Mouse (Mus musculus) gastrocnemius, postnatal 10 days (tissue): ENCODE measurements around the gene Brsk1. TPM values are rescaled to one million over a fixed set of nuclear protein-coding genes. Genes with fewer than 3 reads are reported as not detected.

Experiments used
- DNase-seq: peaks from one replicate; pipeline ENCODE4 v3.0.0; 2021; ENCODE audit warnings: mixed read lengths
- total RNA-seq, 2 experiments: library from RNA; stranded (reverse); gene quantifications; 2 replicates each; pipeline ENCODE4 v1.2.3; 2021

The Brsk1 gene
- total RNA-seq, 2 experiments from 2014 or later = 3.3 to 4.6 TPM

DNA sequence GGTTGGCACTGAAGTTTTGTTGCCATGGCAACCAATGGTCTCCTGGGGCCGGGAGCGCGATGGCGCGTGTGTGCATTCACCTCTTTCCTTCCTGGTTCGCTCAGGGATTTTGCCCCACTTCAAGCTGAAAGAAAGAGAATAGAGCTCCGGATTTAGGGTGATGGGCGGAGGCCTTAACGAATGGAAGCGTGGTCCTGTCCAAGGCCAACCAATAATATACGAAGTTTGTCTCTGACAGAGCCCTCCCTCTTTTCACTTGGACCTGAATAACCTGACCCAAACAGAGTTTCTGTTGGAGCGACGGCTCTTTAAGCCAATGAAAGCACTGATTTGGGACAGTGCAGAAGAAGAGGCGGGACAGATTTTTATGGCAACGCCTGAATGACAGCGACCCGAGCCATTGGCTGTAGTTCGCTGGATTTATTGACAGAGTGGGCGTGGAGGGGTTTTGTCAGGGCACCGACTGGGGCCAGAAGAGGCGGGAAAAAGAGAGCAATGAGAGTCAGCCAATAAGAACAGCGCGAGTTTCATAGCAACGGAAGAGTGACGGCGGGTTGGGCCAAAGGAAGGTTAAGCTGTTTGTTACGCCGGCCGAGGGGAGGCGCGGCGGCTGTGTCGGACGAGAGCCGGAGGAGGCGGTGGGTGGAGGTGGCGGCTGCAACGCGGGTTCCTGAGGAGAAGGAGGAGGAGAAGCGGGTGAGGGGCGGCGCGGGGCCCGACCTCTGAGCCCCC lies 49.3 kb downstream of the Brsk1 start, which contains the start of gene Kmt5c:
Gene Kmt5c (plus strand): TSS at position 572 of the 732 bp plus-strand sequence.
- DNase-seq = peak; percentile 90

DNA sequence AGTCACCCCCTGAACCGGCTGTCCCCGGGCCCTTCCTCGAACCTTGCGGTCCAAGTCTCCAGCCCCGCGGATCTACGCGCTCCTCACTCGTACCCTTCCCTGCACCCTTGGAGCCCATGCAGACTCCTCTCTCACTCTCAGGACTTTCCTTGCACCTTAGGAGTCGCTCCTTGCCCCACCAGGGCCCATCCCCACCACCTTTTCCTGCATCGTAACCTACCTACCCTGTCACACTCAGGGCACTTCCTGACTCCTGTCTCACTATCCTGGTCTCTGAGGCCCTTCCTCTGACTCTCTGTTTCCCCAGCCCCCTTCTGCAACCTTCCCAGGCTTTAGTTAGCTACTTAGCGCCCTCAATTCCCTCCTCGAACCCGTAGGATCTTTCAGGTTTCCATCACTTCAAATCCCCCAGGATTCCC lies 49.9 kb downstream of the Brsk1 start:
- DNase-seq = no peak

DNA sequence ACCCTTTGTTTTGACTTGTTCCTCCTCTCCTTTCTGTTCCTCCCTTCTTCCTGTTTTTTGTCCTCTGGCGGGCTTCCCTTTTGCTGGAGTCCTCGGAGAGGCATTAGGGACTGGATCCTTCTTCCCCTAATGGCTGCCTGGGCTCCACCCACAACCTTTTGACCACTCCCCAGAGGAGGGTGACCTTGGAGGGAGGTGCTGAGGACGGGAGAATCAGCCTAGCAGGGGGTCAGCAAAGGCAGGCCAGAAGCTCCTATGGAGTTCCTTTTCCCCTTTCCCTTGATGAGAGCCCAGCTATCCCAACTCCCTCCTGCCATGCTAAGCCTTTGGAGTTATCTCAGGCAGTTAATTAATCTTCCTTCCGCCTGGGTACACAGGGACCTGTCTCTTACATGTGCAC lies 50.7 kb downstream of the Brsk1 start:
- peak; percentile 52 for DNase-seq

DNA sequence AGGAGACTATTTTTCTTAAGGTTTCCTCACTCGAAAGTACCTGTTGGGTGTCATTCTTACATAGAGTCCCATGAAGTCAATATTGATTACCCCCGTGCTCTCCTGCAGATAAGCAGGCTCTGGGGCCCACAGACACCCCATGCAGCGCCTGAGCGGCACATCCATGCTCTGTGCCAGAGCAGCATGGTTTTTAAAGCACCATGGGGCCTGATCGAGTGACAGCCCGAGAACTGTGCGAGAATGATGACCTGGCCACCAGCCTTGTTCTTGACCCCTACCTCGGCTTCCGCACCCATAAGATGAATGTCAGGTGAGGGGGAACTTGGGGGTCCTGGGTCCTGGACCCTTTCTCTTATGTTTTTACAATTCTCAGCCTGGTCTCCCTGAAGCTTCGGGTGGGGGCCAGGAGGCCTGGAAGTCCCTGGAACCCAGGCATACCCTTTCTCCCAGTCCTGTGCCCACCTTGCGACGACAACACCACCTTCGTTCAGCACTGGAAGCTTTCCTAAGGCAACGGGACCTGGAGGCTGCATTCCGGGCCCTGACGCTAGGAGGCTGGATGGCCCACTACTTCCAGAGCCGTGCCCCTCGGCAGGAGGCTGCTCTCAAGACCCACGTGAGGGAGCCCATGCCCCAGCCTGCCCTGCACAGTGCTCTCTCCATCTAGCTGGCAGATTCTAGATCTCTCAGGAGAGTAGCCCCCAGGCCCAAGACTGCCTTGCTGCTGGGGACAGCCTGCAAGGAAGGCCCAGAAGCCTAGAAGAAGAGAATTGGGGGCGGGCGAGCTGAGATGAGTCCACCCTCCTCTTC lies 51.5 kb downstream of the Brsk1 start:
- no peak for DNase-seq

DNA sequence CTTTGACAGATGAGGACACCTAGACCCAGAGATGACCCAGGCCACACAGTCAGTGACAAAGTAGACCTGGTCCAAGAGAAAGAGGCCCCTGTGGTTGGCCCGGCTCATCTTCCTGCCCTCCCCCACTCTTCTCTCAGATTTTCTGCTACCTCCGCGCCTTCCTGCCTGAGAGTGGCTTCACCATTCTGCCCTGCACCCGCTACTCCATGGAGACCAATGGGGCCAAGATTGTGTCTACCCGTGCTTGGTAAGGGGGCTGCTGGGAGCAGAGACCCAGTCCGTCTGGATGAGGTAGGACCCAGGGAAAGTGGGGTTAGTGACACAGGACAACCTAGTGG lies 52.0 kb downstream of the Brsk1 start:
- no peak for DNase-seq

DNA sequence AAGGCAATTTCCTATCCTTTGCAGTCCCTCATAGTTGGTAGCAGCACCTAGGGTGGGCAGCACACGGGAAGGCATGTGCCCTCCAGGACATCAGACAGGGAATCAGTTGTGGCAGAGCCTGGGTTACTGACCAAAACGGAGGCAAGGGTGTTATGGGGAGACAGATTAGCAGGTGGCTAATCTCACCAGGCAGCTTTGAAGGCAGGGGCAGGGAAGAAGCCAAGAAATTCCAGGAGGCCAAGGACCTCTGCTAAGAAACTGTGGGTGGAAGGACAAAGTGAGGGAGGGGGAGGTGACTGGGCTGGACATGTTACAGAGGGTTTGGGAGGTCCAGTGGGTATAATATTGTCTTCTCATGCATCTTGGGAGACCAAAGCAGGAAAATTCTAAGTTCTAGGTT lies 53.0 kb downstream of the Brsk1 start:
- DNase-seq = no peak

DNA sequence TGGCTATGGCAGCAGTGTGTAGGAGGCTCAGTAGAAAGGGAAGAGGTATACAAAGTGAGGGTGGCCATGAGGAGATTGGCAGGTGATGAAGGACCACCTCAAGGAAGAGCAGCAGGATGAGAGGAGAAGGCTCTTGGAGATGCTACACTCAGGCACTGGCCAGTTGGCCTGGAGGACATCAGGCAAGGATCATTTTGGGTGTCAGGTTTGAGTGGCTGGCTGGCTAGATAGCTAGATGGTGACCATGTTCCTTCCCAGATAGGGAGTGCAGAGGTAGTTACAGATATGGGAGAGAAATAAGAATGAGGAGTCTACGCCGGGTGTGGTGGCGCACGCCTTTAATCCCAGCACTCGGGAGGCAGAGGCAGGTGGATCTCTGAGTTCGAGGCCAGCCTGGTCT lies 54.5 kb downstream of the Brsk1 start:
- DNase-seq = no peak

DNA sequence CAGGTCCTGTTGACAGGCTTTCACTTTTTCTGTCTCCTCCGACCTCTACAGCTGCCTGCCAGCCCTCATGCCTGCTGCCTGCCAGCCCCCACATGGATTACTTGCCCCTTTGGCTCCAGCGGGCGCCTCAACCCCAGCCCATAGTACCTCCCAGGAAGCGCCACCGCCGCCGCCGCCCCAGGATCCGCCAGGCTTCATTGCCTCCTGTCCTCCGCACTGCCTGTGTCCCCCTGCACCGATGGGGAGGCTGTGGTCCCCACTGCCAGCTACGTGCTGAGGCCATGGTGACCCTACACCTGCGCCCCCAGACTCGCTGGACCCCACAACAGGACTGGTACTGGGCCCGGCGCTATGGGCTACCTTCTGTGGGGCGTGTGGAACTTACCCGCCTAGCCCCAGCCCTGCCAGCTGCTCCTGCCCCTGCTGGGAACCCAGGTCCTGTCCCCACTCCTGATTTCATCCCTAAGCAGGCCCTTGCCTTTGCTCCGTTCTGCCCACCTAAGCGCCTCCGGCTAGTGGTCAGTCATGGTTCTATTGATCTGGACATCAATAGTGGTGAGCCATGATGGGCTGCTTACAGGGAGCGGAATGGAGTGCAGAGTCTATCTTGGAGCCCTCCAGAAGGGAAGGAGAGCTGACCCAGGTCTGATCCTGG lies 56.0 kb downstream of the Brsk1 start:
- no peak for DNase-seq

DNA sequence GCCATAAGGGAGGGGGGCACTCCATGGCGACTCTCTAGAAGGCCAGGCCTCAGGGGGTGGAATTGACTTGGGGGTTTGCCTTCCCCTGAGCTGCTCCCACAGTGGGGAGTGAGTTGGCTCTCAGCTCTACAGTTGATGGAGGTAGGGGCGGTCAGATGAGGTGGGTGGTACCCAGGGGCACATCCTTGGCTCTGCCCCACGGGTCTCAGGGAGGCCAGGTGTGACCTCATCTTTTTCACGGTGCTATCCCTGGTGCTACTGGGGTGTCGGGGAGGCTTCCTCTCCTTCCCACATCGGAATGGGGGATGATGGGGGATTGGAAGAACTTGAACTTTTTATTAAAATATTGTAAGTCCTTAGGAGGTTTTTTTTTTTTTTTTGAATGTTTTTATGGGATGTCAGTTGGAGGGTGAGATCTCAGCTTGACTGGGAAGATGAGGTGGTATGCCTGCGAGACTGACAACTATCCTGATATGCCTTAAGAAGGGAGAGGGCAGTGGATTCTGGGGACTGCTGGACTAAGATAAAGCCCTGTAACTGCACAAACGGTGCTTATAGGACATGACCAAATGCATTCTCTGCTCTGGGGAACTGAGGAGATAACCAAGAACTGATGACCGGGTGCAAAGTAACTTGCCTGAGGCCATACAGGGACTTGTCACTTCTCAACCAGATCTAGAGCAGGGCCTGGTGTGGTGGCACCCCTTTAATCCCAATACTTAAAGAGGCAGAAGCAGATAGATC lies 56.9 kb downstream of the Brsk1 start:
- no peak for DNase-seq

DNA sequence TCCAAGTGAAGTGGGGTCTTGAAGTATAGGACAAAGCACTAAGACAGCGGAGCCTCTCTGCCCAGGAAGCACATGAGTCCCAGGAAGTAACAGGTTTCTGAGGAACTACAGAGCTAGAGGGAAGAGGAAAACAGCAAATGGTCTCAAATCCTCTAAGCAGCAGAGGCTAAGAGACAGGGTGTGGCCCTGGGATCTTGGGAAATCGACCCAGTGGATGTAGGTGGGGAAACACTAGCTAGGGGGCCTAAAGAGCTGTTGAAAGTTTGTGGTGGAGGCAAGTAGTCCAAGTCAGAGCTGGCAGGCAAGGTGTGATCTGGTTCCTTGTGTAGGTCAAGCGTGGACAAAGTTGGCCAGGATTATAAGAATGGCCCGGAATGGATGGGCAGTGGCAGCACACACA lies 57.9 kb downstream of the Brsk1 start:
- DNase-seq = no peak

DNA sequence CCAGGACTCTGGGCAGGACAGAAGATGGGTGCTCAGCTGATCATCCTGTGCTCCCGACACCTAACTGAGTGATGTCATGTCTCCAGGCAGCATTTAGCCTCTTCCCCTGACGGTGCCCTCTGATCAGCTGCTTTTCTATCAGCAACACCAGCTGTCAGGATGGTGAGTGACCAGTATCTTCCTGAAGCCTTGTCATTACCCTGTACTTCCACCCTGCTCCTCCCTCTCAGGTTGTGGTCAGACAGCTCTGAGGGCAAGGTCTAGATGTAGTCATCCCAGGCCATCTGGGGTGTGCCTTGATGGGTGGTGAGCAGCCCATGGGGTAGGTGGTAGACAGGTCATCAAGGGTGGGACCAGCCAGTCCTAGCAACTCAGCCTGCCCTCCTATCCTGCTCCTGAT lies 58.8 kb downstream of the Brsk1 start:
- DNase-seq = no peak

DNA sequence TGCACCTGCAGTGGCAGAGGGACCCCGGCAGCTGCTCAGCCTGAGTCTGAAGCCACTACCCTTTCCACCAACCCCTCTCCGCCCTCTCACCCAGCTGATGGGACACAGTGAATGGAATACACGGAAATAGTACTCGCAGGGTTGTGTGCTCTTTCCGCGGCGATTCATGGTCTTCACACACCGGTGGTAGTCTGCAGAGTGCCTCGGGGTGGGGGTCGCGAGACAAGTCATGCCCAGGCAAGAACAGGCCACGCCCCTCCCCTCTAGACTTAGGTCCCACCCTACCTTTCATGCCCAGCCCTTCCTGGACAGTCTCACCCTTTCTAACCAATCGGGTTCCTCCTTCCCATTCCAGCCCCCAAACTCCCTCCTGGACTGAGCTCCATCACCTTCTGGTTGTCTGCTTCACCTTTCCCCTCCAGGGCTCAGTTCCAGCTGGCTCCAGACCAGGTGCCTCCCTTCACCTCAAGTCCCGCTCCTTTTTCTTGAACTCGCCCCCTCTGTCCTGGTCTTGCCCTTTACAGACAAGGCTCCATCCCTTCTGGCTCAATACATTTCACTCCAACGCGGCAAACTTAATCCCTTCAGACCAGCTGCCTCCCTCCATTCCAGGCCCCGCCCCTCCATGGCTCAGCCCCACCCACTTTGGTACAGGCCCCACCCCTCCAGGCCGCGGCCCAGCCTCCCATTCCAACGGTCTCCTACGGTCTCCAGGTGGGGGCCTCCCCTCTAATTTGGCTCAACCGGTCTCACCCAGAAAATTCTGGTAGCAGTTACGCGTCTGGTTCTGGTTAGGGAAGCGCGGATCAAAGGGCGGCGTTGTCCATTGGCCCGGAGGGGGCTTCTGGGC lies 61.8 kb downstream of the Brsk1 start:
- DNase-seq = peak; percentile 58

DNA sequence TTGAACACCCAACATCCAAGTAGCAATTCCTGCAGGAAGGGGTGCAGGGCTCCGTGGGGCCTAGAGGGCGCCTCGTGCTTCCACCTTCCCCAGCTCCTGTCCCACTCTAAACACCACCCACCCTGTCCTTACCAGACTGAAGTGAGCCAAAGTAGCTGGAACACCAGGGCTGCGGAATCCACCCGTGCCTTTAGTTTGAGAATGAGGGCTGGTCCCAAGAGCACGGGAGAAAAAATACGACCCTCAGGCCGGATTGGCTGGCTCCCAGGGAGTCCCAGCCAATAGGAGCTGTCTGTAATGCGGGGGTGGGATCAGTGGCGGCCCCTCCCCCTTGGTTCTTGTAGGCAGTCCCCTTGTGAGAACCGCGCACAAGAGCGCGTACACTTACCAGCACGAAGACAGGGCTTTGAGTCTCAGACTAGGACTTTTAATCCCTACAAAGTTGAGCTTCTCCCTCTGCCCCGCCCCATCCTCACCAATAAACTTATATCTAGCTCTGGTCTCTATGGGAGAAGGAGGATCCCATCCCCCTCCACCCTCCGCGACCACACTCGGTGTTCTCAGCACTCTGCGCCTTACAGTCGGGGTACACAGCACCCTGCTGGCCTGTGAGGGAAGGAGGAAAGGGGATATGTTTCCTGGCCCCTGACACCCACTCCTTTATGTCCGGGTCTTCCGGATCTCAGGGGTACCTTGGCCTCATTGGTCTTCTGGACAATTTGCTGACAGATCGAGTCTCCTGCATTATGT lies 62.6 kb downstream of the Brsk1 start, which contains the start of gene Cox6b2:
Gene Cox6b2 (minus strand): TSS at position 274 of the 750 bp plus-strand sequence.
- peak; percentile 66 for DNase-seq

DNA sequence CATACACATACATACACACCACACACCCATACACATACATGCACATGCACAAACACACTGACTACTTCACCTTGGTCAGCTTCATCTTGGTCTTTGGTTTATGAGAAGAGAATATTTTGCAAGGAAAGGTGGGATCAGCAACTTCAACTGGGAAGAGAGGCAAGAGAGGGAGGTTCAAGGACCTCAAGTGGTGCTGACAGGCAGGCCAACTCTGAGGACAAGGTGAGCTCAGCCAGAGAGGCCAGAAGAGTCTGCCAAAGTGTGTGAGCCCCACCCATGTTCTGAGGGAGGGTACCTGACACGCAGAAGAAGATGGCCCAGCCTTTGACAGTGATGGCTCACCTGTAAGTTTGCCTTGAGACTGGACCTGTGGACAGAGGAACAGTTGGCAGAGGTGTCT lies 69.3 kb downstream of the Brsk1 start:
- DNase-seq = no peak

DNA sequence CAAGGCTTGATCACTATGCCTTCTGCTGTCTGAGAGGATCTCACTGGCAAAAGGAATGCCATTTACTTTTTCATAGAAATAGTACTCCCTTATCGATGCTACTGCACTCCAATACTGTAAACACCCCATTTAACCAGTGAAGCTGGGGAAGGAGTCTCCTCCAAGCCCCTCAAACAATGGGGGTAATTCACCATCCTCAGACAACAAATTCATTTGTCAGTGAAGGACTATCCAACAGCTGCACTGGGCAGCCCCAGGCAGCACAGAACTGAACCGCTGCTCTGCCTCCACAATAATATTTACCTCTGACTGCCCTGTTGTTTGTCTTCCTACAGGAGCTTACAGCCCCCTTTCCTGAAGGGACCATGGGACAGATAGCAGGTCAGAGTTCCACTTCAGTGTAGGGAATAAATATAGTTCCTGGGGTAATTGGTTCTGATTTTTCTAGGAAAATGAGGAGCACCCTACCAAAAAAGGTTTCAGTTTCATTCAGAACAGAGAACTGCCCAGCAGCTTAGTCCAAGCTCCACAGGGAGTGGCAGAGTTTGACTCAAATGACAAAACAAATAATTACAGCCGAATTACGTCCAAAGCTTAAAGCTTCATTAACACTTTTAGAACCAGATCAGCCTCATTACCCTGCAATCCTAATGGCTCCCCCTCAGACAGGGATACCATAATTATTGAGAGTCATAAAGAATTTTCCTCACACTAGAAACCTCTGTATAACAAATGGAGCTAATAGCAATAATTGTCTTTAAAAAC lies 74.7 kb downstream of the Brsk1 start:
- DNase-seq = no peak
